Mouse (Mus musculus): ENCODE measurements around the gene Gpr37l1. TPM values are rescaled to one million over a fixed set of nuclear protein-coding genes. Genes with fewer than 3 reads are reported as not detected.
"Not testable (repeated sequence)": the region's sequence is repeated elsewhere in the genome, so short reads cannot be mapped to it uniquely, and the experiment has no call there.

The Gpr37l1 gene
- polyA plus RNA-seq, 1 experiment: 0.67 TPM

DNA sequence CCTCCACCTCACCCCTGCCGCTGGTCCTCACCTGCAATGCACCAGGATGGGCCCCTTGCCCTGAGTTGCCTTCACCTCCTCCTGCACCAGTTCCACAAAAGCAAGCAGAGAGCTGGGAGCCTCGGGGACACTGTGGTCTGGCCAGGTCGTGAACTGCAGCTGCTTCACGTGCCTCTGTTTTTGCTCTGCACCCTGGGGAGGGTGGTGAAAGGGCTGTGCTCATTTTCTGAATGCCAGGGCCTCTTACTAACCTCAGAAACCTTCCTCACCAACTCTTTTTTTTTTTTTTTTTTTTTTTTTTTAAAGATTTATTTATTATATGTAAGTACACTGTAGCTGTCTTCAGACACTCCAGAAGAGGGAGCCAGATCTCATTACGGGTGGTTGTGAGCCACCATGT lies 56.2 kb downstream of the Gpr37l1 start:
- not testable (repeated sequence) for H3K4me1 ChIP-seq (ENCODE audit: control insufficient read depth, insufficient read depth, low read length); H3K27ac ChIP-seq (ENCODE audit: control insufficient read depth, insufficient read depth, low read depth, low read length, poor library complexity); H3K4me3 ChIP-seq (replicated peaks; ENCODE audit: control insufficient read depth, low read depth, low read length)
- 0 out of 2 replicates have a peak, but pooled peaks have one; percentile 5 for TF ChIP-seq CTCF (IDR thresholded peaks at IDR 0.05; ENCODE audit: control insufficient read depth, insufficient read depth, low read length)
- 33% methylated on average over 5 of the region's 5 CpGs for WGBS

Other genes starting within 250 kb of the Gpr37l1 start
- 7.8 and 17.8 TPM in 2 replicates for gene Ppp1r12b, start 211.7 kb downstream of the Gpr37l1 start, polyA plus RNA-seq (2011; ENCODE audit: insufficient read depth, insufficient read length, low replicate concordance, missing spikeins)
- gene Ube2t, start 205.1 kb downstream of the Gpr37l1 start, polyA plus RNA-seq (2011; ENCODE audit: insufficient read depth, insufficient read length, low replicate concordance, missing spikeins): 45.2 and 49.1 TPM in 2 replicates
- not detected in 2 replicates for gene Lgr6, start 62.4 kb downstream of the Gpr37l1 start, polyA plus RNA-seq (2011; ENCODE audit: insufficient read depth, insufficient read length, low replicate concordance, missing spikeins)
- 17.0 and 27.6 TPM in 2 replicates for gene Ptpn7, start 35.0 kb downstream of the Gpr37l1 start, polyA plus RNA-seq (2011; ENCODE audit: insufficient read depth, insufficient read length, low replicate concordance, missing spikeins)
- gene Arl8a, start 20.9 kb downstream of the Gpr37l1 start, polyA plus RNA-seq (2011; ENCODE audit: insufficient read depth, insufficient read length, low replicate concordance, missing spikeins): 22.5 and 44.9 TPM in 2 replicates
- not detected in 2 replicates for gene Elf3, start 90.9 kb upstream of the Gpr37l1 start, polyA plus RNA-seq (2011; ENCODE audit: insufficient read depth, insufficient read length, low replicate concordance, missing spikeins)
- gene Rnpep, start 116.4 kb upstream of the Gpr37l1 start, polyA plus RNA-seq (2011; ENCODE audit: insufficient read depth, insufficient read length, low replicate concordance, missing spikeins): 17.9 and 33.0 TPM in 2 replicates
- gene Timm17a, start 146.1 kb upstream of the Gpr37l1 start, polyA plus RNA-seq (2011; ENCODE audit: insufficient read depth, insufficient read length, low replicate concordance, missing spikeins): 30.9 and 32.7 TPM in 2 replicates
- not detected in 2 replicates for gene Lmod1, start 157.1 kb upstream of the Gpr37l1 start, polyA plus RNA-seq (2011; ENCODE audit: insufficient read depth, insufficient read length, low replicate concordance, missing spikeins)
- gene Shisa4, start 207.6 kb upstream of the Gpr37l1 start, polyA plus RNA-seq (2011; ENCODE audit: insufficient read depth, insufficient read length, low replicate concordance, missing spikeins): 1.2 TPM in 1 of 2 replicates, not detected in the other

Measured in bone marrow, adult 2 months (tissue).